8 mouse cellular contexts compared by ENCODE assay signal in the genomic region with DNA sequence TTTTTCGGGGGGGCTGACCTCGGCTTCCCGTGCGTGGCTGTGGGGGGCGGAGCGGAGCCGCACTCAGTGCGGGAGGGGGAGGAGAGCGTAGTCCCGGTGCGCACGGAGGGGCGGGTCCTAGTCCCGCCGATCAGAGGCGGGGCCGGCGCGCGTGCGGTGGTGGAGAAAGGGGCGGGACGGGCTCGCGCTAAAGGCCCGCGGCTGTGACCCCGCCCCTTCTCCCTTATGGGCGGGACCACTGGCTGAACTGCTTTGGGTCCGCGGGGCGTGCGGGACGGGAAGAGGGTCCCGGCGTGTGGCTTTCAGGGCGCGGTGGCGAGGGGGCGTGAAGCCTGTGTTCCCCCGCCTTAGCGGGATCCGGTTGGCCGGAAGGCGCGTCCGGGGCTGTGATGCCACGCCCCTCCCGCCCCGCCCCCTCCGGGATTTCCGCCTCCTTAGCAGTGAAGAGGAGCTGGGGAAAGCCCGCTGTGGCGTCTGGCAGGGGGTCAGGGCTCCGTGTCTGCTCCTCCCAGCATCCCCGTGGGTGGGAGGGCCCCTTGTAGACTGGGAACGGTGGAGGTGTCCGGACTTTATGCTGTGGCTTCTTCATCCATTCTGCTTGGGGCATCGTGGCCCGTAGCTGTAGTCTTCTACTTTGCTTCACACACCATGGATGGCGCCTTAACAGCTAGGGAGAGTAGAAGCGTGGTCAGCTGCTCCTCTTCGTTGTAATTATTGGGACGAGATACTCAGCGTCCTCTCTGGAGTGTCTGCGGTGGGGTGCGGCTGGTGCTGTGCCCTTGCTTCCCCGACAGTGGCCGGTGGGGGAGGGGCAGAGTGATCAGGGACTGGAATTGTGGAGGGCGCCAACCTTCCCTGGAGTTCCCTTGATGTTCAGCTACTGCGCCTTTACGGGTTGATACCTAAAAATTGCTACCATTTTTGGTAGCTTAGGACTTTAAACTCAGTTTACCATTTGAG. TPM values are rescaled to one million over a fixed set of nuclear protein-coding genes. Genes with fewer than 3 reads are reported as not detected.
A peak's percentile ranks its signal among the peaks of the same experiment; 100 is the strongest.
DNase-seq lines count a peak whose midpoint lies in the region; ATAC-seq and TF ChIP-seq lines count a peak whose summit lies in the region.

No protein-coding gene starts in this region.

- H3K4me3 ChIP-seq in embryonic facial prominence, embryonic 11.5 days (ENCODE audit: low read depth, low read length) = peak overlapping the region; percentile 91
- peak overlapping the region; percentile 89 for H3K4me3 ChIP-seq in kidney, adult 2 months (ENCODE audit: insufficient read depth, low read depth, low read length)
- peak overlapping the region; percentile 94 for H3K4me3 ChIP-seq in limb, embryonic 11.5 days (ENCODE audit: low read depth, low read length)
- H3K4me3 ChIP-seq in midbrain, embryonic 13.5 days (replicated peaks) = peak overlapping the region; percentile 94
- H3K4me3 ChIP-seq in small intestine, adult 2 months (ENCODE audit: low read depth, low read length) = peak overlapping the region; percentile 83

- no peaks in the 10 kb centered on the region for H3K4me1 ChIP-seq in embryonic facial prominence, embryonic 11.5 days (ENCODE audit: control insufficient read depth, insufficient read depth, low read length)
- peaks cover 6% of the 10 kb centered on the region; the same call in 1 of the 2 replicates for H3K4me1 ChIP-seq in kidney, adult 2 months (ENCODE audit: control insufficient read depth, insufficient read depth, low read length)
- H3K4me1 ChIP-seq in limb, embryonic 11.5 days (ENCODE audit: control insufficient read depth, insufficient read depth, low read length) = peaks cover 5% of the 10 kb centered on the region; the same call in 1 of the 2 replicates
- peaks cover 29% of the 10 kb centered on the region for H3K4me1 ChIP-seq in midbrain, embryonic 13.5 days (replicated peaks)
- H3K4me1 ChIP-seq in small intestine, adult 2 months (ENCODE audit: control insufficient read depth, insufficient read depth, insufficient read length, low read length) = peaks cover 8% of the 10 kb centered on the region

- peak; percentile 90 for DNase-seq in adrenal gland, postnatal 25 days
- DNase-seq in embryonic facial prominence, embryonic 11.5 days (ENCODE audit: low spot score) = peak; percentile 87
- DNase-seq in heart, adult 11 months = peak; percentile 99
- DNase-seq in kidney, adult 2 months = peak; percentile 95
- DNase-seq in limb, embryonic 11.5 days (ENCODE audit: low spot score) = peak; percentile 87

- H3K9me3 ChIP-seq in embryonic facial prominence, embryonic 11.5 days (replicated peaks; ENCODE audit: control insufficient read depth, low read length) = no peaks in the 10 kb centered on the region
- H3K9me3 ChIP-seq in limb, embryonic 11.5 days (ENCODE audit: control insufficient read depth, low read length) = no peaks in the 10 kb centered on the region
- no peaks in the 10 kb centered on the region for H3K9me3 ChIP-seq in midbrain, embryonic 13.5 days

- peak overlapping the region; percentile 97 for H3K27ac ChIP-seq in embryonic facial prominence, embryonic 11.5 days (replicated peaks; ENCODE audit: low read depth, low read length)
- H3K27ac ChIP-seq in kidney, adult 2 months (ENCODE audit: insufficient read depth, low read depth, low read length) = peak overlapping the region; percentile 94
- H3K27ac ChIP-seq in limb, embryonic 11.5 days (replicated peaks; ENCODE audit: low read depth, low read length) = peak overlapping the region; percentile 94
- H3K27ac ChIP-seq in midbrain, embryonic 13.5 days = peak overlapping the region; percentile 98
- H3K27ac ChIP-seq in small intestine, adult 2 months (ENCODE audit: insufficient read depth, low read depth, low read length) = peak overlapping the region; percentile 86

- no peak for TF ChIP-seq CTCF in kidney, adult 2 months (conservative IDR thresholded peaks at IDR 0.05; ENCODE audit: insufficient read depth, insufficient read length, low read depth, low read length)
- no peak; the same call in 1 of the 2 replicates for TF ChIP-seq CTCF in small intestine, adult 2 months (IDR thresholded peaks at IDR 0.05; ENCODE audit: extremely low read depth, insufficient read length, insufficient replicate concordance, low read depth, low read length)

- H3K4me2 ChIP-seq in embryonic facial prominence, embryonic 11.5 days (ENCODE audit: low read depth, low read length) = peak overlapping the region; percentile 71
- H3K4me2 ChIP-seq in limb, embryonic 11.5 days (ENCODE audit: low read depth, severe bottlenecking) = peak overlapping the region; percentile 83
- H3K4me2 ChIP-seq in midbrain, embryonic 13.5 days (replicated peaks) = peak overlapping the region; percentile 78

- no peaks in the 10 kb centered on the region for H3K36me3 ChIP-seq in embryonic facial prominence, embryonic 11.5 days (replicated peaks; ENCODE audit: control insufficient read depth, insufficient read depth, low read depth, low read length)
- no peaks in the 10 kb centered on the region for H3K36me3 ChIP-seq in kidney, adult 2 months (ENCODE audit: control insufficient read depth, insufficient read depth, low read length)
- H3K36me3 ChIP-seq in limb, embryonic 11.5 days (ENCODE audit: control insufficient read depth, insufficient read depth, low read length) = no peaks in the 10 kb centered on the region; the same call in 1 of the 2 replicates
- H3K36me3 ChIP-seq in midbrain, embryonic 13.5 days = no peaks in the 10 kb centered on the region
- H3K36me3 ChIP-seq in small intestine, adult 2 months (ENCODE audit: control insufficient read depth, insufficient read depth, low read length) = no peaks in the 10 kb centered on the region

- peak; percentile 11; the same call in 1 of the 2 replicates for ATAC-seq in embryonic facial prominence, embryonic 11.5 days (replicated peaks; ENCODE audit: insufficient number of reproducible peaks, low FRiP score, low TSS enrichment, low read depth)
- ATAC-seq in limb, embryonic 11.5 days (ENCODE audit: insufficient number of reproducible peaks, low FRiP score, low TSS enrichment, low read depth) = peak; percentile 9; the same call in 1 of the 2 replicates
- peak; percentile 2; the same call in 1 of the 2 replicates for ATAC-seq in midbrain, embryonic 13.5 days
- ATAC-seq in inflammation-experienced regulatory T-cells, adult 6 months = no peak

- peak overlapping the region; percentile 87 for H3K9ac ChIP-seq in embryonic facial prominence, embryonic 11.5 days (replicated peaks; ENCODE audit: low read length)
- peak overlapping the region; percentile 80 for H3K9ac ChIP-seq in limb, embryonic 11.5 days (ENCODE audit: low read length)
- H3K9ac ChIP-seq in midbrain, embryonic 13.5 days (replicated peaks) = peak overlapping the region; percentile 87

- H3K27me3 ChIP-seq in embryonic facial prominence, embryonic 11.5 days (ENCODE audit: control insufficient read depth, insufficient read depth, low read length) = no peaks in the 10 kb centered on the region
- no peaks in the 10 kb centered on the region for H3K27me3 ChIP-seq in kidney, adult 2 months (replicated peaks; ENCODE audit: control insufficient read depth, insufficient read depth, low read length)
- no peaks in the 10 kb centered on the region for H3K27me3 ChIP-seq in limb, embryonic 11.5 days (ENCODE audit: control insufficient read depth, insufficient read depth, low read length)
- no peaks in the 10 kb centered on the region for H3K27me3 ChIP-seq in midbrain, embryonic 13.5 days
- no peaks in the 10 kb centered on the region for H3K27me3 ChIP-seq in small intestine, adult 2 months (ENCODE audit: control insufficient read depth, insufficient read depth, low read length)

- no peak for TF ChIP-seq POLR2A in kidney, adult 2 months (IDR thresholded peaks at IDR 0.05; ENCODE audit: low read depth, low read length)
- no peak for TF ChIP-seq POLR2A in small intestine, adult 2 months (IDR thresholded peaks at IDR 0.05; ENCODE audit: low read depth, low read length)

- under 1% methylated on average over 62 of the region's 72 CpGs for WGBS in embryonic facial prominence, embryonic 11.5 days
- under 1% methylated on average over 68 of the region's 72 CpGs for WGBS in kidney, adult 2 months
- under 1% methylated on average over 67 of the region's 72 CpGs for WGBS in limb, embryonic 11.5 days
- 2% methylated on average over 65 of the region's 72 CpGs for WGBS in midbrain, embryonic 13.5 days
- under 1% methylated on average over 72 of the region's 72 CpGs for WGBS in small intestine, adult 2 months

RNA-seq across cellular contexts. Expression of a gene that starts 5.1 kb away (rescaled TPM):
- total RNA-seq in adrenal gland, postnatal 25 days (2021) = 59.6 and 73.2 TPM in 2 replicates
- polyA plus RNA-seq in embryonic facial prominence, embryonic 11.5 days (2014; fragmentation: Nextera tagmentation; extraction: Ambion mirVana) = 58.3 and 59.3 TPM in 2 replicates
- polyA plus RNA-seq in kidney, adult 2 months (2012; rRNA removed) = 58.6 and 70.1 TPM in 2 replicates
- 65.8 and 72.7 TPM in 2 replicates for polyA plus RNA-seq in limb, embryonic 11.5 days (2014; fragmentation: Nextera tagmentation; extraction: Ambion mirVana)
- polyA plus RNA-seq in midbrain, embryonic 13.5 days (2015; fragmentation: Nextera tagmentation; extraction: Ambion mirVana) = 29.6 and 33.2 TPM in 2 replicates
- 24.1 and 44.1 TPM in 2 replicates for polyA plus RNA-seq in small intestine, adult 2 months (2012; rRNA removed)
- 10 to 100 TPM; 28.8 to 50.7 (median 38.9) TPM for polyA plus RNA-seq in inflammation-experienced regulatory T-cells, adult 6 months (2017; shearing (Covaris generic))

RNA-seq across cellular contexts. Expression of a gene that starts 53.5 kb away (rescaled TPM):
- total RNA-seq in adrenal gland, postnatal 25 days (2021) = 140 and 170 TPM in 2 replicates
- 14.4 and 15.4 TPM in 2 replicates for polyA plus RNA-seq in embryonic facial prominence, embryonic 11.5 days (2014; fragmentation: Nextera tagmentation; extraction: Ambion mirVana)
- polyA plus RNA-seq in kidney, adult 2 months (2012; rRNA removed) = 177 and 215 TPM in 2 replicates
- 20.1 and 24.8 TPM in 2 replicates for polyA plus RNA-seq in limb, embryonic 11.5 days (2014; fragmentation: Nextera tagmentation; extraction: Ambion mirVana)
- polyA plus RNA-seq in midbrain, embryonic 13.5 days (2015; fragmentation: Nextera tagmentation; extraction: Ambion mirVana) = 69.3 and 70.0 TPM in 2 replicates
- polyA plus RNA-seq in small intestine, adult 2 months (2012; rRNA removed) = 79.1 and 140 TPM in 2 replicates
- polyA plus RNA-seq in inflammation-experienced regulatory T-cells, adult 6 months (2017; shearing (Covaris generic)) = 10 to 100 TPM; 44.7 to 81.1 (median 56.4) TPM
